Mouse (Mus musculus) lung, postnatal 0 days (tissue): Measurements from ENCODE around the gene Gm36028. TPM values are rescaled to one million over a fixed set of nuclear protein-coding genes. Genes with fewer than 3 reads are reported as not detected.

ENCODE experiments used
- ATAC-seq: fragments of 200-750 bp; cut with Nextera tagmentation; 2 replicates; pipeline ENCODE4 v1.8.0; 2017; ENCODE audit warnings: moderate library complexity
- DNase-seq: peaks from one replicate; pipeline ENCODE4 v3.0.0-alpha.2; 2016; ENCODE audit warnings: low spot score
- H3K27ac ChIP-seq: fragments of 300-500 bp; sonication (generic); 2 replicates; pipeline ENCODE4 v1.5.1; 2014; ENCODE audit warnings: antibody characterized with exemption, mild to moderate bottlenecking, low read length, mixed read lengths
- H3K27me3 ChIP-seq: fragments of 300-500 bp; sonication (generic); replicated peaks from 2 replicates; pipeline ENCODE4 v1.6.1; 2014; ENCODE audit warnings: low read length, mixed read lengths; ENCODE audit not compliant: insufficient read depth
- H3K36me3 ChIP-seq: fragments of 300-500 bp; sonication (generic); 2 replicates; pipeline ENCODE4 v1.6.1; 2014; ENCODE audit warnings: low read length, mixed read lengths; ENCODE audit not compliant: insufficient read depth
- H3K4me1 ChIP-seq: fragments of 300-500 bp; sonication (generic); 2 replicates; pipeline ENCODE4 v1.6.1; 2014; ENCODE audit warnings: antibody characterized with exemption, low read depth, low read length, mixed read lengths; ENCODE audit not compliant: insufficient read depth
- H3K4me2 ChIP-seq: fragments of 300-500 bp; sonication (generic); replicated peaks from 2 replicates; pipeline ENCODE4 v1.6.1; 2014; ENCODE audit warnings: low read depth, mild to moderate bottlenecking, low read length, moderate library complexity, mixed read lengths
- H3K4me3 ChIP-seq: fragments of 300-500 bp; sonication (generic); 2 replicates; pipeline ENCODE4 v1.5.1; 2014; ENCODE audit warnings: low read depth, low read length
- H3K9ac ChIP-seq: fragments of 300-500 bp; sonication (generic); replicated peaks from 2 replicates; pipeline ENCODE4 v1.6.1; 2014; ENCODE audit warnings: low read depth, mild to moderate bottlenecking
- H3K9me3 ChIP-seq: fragments of 300-500 bp; sonication (generic); 2 replicates; pipeline ENCODE4 v1.6.1; 2016; ENCODE audit warnings: low read length, mixed read lengths
- CTCF ChIP-seq: IDR thresholded peaks from 2 replicates; pipeline ENCODE4 v1.5.1; 2016; ENCODE audit warnings: antibody characterized with exemption, mild to moderate bottlenecking
- EP300 ChIP-seq: IDR thresholded peaks from 2 replicates; pipeline ENCODE4 v1.6.1; 2016; ENCODE audit warnings: antibody characterized with exemption, mild to moderate bottlenecking, control low read depth
- WGBS: fragments of 180-500 bp; shearing (Covaris S2); extraction: QIAGEN DNeasy Blood & Tissue Kit; methylation state at CpG from one replicate; pipeline ENCODE4 v1.1.7; 2014; 5-methylcytosine and 5-hydroxymethylcytosine counted together
- polyA plus RNA-seq: library from polyadenylated mRNA; unstranded; fragments of >200 nt; fragmentation: Nextera tagmentation; extraction: Ambion mirVana; gene quantifications from 2 replicates; pipeline ENCODE4 v1.2.1, GENCODE M21; 2015

Gene Gm36028
- polyA plus RNA-seq, 1 experiment from 2014 or later, result 0.73 TPM

DNA sequence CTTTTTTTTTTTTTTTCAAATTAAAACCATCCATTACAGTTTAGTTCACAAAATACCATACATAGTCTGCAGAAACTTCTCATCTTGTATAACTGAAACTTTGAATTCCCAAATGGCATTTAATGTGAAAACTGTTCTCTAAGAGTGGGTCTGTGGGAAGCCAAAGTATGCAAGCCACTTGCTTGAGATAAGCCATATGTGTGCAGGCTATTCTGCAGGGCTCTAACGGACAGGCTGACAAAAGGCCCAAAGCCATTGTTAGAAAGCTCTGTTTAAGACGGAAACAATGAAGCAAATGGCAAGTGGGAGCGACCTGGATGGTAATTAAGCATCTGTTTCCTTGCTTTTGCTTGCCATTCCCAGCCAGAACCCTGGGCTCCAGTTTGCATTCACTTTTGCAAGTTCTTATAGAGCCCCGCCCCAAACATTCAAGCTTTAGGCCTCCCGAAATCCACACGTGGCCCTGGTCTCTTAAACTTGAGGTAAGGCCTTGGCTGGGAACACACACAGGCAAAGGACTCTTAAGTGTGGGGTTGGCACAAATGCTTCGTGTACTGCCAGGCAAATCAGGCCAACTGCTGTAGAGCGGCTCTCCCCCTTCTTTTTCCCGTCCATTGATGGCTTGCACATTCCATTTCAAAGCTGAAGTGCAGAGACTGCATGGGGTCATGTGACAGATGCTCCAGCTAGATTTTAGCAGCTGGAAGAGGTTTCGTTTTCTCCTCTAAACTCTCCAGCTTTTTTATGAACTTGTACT, 51.9 kb downstream of the Gm36028 start:
- no peak for TF ChIP-seq CTCF
- TF ChIP-seq EP300, result peak; percentile 48; the same call in 1 of the 2 replicates
- Histone ChIP-seq H3K27me3 (no peaks in the 10 kb centered on the region), H3K4me2 (peak overlapping the region; percentile 27), H3K4me3 (no peak overlapping the region), H3K36me3 (no peaks in the 10 kb centered on the region), H3K27ac (peak overlapping the region; percentile 66), H3K9me3 (no peaks in the 10 kb centered on the region), H3K9ac (no peak overlapping the region), H3K4me1 (peaks cover 16% of the 10 kb centered on the region; the same call in 1 of the 2 replicates)
- WGBS, result 27% methylated on average over 10 of the region's 10 CpGs
- DNase-seq (peak; percentile 93), ATAC-seq (peak; percentile 85)

DNA sequence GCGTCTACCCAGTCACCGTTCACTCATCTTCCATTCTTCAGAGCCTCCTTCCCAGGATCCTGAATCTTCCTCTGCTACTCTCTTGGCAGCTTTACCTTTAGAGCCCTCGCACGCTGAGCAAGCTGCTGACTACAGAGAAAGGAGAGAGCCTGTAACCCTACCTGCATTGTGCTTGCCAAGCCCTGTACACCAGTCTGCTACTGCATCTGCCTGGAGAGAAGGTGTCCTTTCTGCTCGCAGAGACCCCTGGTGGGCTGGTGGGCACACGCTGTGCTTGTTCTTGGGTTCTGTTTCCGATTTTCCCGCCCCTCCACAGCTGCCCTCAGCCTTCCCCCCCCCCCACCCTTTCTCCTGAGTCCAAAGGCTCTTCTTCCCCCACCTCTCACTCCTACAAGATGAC, 53.7 kb downstream of the Gm36028 start:
- Histone ChIP-seq H3K27ac (no peak overlapping the region), H3K9me3 (no peaks in the 10 kb centered on the region), H3K4me3 (no peak overlapping the region), H3K9ac (no peak overlapping the region), H3K4me2 (no peak overlapping the region), H3K27me3 (no peaks in the 10 kb centered on the region), H3K4me1 (peaks cover 10% of the 10 kb centered on the region; the same call in 1 of the 2 replicates), H3K36me3 (no peaks in the 10 kb centered on the region)
- DNase-seq (no peak), ATAC-seq (no peak)
- TF ChIP-seq EP300, result no peak
- 0 out of 2 replicates have a peak, but pooled peaks have one; percentile 9 for TF ChIP-seq CTCF
- WGBS, result 87% methylated on average over 8 of the region's 8 CpGs

DNA sequence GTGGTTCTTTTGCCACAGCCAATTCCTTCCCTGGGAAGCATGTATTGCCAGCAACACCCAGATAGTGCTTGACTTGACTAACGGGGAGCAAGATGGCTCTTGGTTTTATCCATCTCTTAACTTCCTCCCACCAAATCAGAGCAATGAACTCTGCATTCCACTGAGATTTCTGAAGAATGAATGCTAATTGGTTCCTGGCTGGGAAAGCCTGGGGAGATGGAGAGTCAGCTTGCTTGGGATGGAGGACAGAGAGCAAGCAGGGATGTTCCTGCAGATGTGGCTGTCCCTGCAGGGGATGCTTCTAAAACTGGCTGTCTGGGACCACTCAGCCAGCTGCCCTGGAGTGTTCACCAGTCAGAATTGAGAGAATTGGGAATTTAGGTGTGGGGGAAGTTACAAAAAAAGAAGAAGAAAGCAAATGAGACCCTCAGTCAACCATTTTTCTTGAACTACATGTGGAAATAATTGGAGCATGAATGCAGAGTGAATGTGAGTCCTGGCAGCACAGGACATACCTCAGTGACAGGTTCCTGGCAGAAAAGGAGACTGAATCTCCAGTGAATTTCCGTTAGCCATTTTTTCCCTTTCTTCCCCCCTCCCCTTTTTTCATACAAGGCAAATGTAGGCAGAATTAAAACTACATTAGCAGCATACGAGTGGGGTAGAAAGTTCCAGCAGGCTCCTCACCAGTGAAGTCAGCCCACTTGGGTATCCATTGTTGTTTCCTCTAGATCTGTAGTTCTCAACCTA, 55.0 kb downstream of the Gm36028 start:
- peak; percentile 39 for DNase-seq
- TF ChIP-seq EP300, result no peak
- no peak overlapping the region for H3K4me2 ChIP-seq
- H3K36me3 ChIP-seq, result no peaks in the 10 kb centered on the region
- WGBS, result 68% methylated on average over 3 of the region's 3 CpGs
- H3K9me3 ChIP-seq, result no peaks in the 10 kb centered on the region
- H3K4me3 ChIP-seq, result no peak overlapping the region
- H3K27ac ChIP-seq, result no peak overlapping the region
- no peak overlapping the region for H3K9ac ChIP-seq
- no peaks in the 10 kb centered on the region for H3K27me3 ChIP-seq
- ATAC-seq, result no peak
- H3K4me1 ChIP-seq, result peaks cover 6% of the 10 kb centered on the region; the same call in 1 of the 2 replicates

- no peak overlapping the region for H3K9ac ChIP-seq
- no peaks in the 10 kb centered on the region for H3K27me3 ChIP-seq
- no peaks in the 10 kb centered on the region for H3K9me3 ChIP-seq
- no peak for ATAC-seq
- peaks cover 5% of the 10 kb centered on the region; the same call in 1 of the 2 replicates for H3K36me3 ChIP-seq
- DNase-seq, result no peak
- peaks cover 3% of the 10 kb centered on the region; the same call in 1 of the 2 replicates for H3K4me1 ChIP-seq
- TF ChIP-seq CTCF (no peak), EP300 (no peak)
- H3K27ac ChIP-seq, result no peak overlapping the region
- WGBS, result 95% methylated on average over 9 of the region's 9 CpGs
- no peak overlapping the region for H3K4me2 ChIP-seq
- H3K4me3 ChIP-seq, result no peak overlapping the region
These were observed 57.5 kb downstream of the Gm36028 start for GRCm38 (mm10) chr16:37803387-37803950.

- H3K36me3 ChIP-seq, result peaks cover 5% of the 10 kb centered on the region; the same call in 1 of the 2 replicates
- ATAC-seq, result no peak
- TF ChIP-seq EP300 (no peak), CTCF (no peak)
- H3K27me3 ChIP-seq, result no peaks in the 10 kb centered on the region
- WGBS, result 63% methylated on average over 4 of the region's 4 CpGs
- H3K4me1 ChIP-seq, result no peaks in the 10 kb centered on the region
- H3K9ac ChIP-seq, result no peak overlapping the region
- no peak for DNase-seq
- no peak overlapping the region for H3K4me2 ChIP-seq
- H3K9me3 ChIP-seq, result no peaks in the 10 kb centered on the region
- H3K4me3 ChIP-seq, result no peak overlapping the region
- H3K27ac ChIP-seq, result no peak overlapping the region
These were observed 58.2 kb downstream of the Gm36028 start for GRCm38 (mm10) chr16:37802686-37803295.

DNA sequence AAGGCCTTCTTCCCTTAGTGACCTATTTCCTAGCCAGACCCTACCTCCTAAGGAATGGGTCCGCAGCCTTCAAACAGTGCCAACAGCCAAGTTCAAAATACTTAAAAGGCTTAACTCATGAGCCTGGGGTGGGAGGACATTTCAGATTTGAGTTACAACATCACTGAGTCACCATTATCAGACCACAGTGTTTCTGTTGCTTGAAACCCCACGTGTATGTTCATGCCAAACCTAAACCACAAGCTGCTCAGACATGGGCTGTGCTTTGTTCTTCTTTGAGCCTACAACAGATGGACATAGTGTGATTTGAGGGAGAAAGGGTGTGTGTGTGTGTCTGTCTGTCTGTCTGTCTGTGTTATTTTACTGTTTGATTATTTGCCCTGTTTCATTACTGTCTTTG, 59.8 kb downstream of the Gm36028 start:
- WGBS, result 75% methylated on average over 2 of the region's 2 CpGs

More for the DNA sequence above, 59.8 kb downstream of the Gm36028 start:
- Histone ChIP-seq H3K4me3 (no peak overlapping the region), H3K27me3 (no peaks in the 10 kb centered on the region), H3K4me2 (no peak overlapping the region), H3K36me3 (peaks cover 5% of the 10 kb centered on the region; the same call in 1 of the 2 replicates), H3K27ac (no peak overlapping the region), H3K9ac (no peak overlapping the region), H3K9me3 (no peaks in the 10 kb centered on the region), H3K4me1 (no peaks in the 10 kb centered on the region)
- peak; percentile 30 for DNase-seq
- no peak for TF ChIP-seq CTCF
- peak; percentile 32; the same call in 1 of the 2 replicates for ATAC-seq

Other genes with a start within 250 kb of the Gm36028 start
- gene Ndufb4, start 206.7 kb downstream of the Gm36028 start, polyA plus RNA-seq, result 70.3 and 74.1 TPM in 2 replicates
- gene Fstl1, start 84.3 kb downstream of the Gm36028 start, polyA plus RNA-seq, result 305 and 333 TPM in 2 replicates
- gene Lrrc58, start 7.2 kb upstream of the Gm36028 start, polyA plus RNA-seq, result 40.7 and 47.8 TPM in 2 replicates
- gene Gpr156, start 55.4 kb upstream of the Gm36028 start, polyA plus RNA-seq, result 0.26 and 0.32 TPM in 2 replicates
- 43.0 and 51.0 TPM in 2 replicates for gene Gsk3b, start 227.9 kb upstream of the Gm36028 start, polyA plus RNA-seq